Mouse (Mus musculus): ENCODE results near the gene Slc22a20.

The Slc22a20 gene

GRCm38 (mm10) chr19:5924713-5925093 lies 61.2 kb downstream of the Slc22a20 start, which contains the start of gene Cdc42ep2:
Gene Cdc42ep2 (minus strand): TSS chr19:5924816.
- DNase-seq (ENCODE audit: low read depth, low spot score): peak; percentile 92

DNA sequence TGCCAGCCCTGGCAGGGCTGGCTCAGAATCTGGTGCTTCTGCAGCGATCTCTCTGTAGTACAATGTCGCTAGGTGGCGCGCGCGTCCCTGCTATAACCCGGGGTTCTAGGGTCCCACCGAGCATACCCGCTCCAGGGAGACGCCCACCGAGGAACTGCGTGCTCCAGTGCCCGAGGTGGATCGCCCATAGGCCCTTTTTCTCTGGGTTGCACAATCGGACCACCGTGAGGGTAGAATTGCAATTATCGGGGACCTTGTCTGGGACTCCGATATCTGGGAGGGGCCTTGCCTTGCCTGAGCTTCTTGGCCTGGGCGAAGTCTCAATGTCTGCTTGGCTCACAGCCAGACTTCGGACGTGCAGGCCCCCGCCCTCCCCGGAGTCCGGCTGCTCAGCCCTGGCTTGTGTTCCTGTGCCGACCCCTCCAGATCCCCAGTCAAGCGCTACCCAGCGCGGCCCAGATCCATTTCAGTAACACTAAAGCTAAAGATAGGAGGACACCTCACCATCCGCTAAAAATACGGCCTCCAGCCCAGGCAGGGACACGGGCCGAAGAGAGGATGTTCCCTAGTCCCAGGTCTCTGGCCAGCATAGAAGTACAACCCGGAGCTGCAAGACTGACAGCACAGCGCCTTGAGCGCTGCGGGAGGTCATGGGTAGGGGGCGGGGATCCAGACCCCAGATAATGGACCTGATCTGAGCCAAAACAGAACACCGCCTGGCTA lies 61.8 kb downstream of the Slc22a20 start:
- DNase-seq (ENCODE audit: low read depth, low spot score): peak; percentile 81

DNA sequence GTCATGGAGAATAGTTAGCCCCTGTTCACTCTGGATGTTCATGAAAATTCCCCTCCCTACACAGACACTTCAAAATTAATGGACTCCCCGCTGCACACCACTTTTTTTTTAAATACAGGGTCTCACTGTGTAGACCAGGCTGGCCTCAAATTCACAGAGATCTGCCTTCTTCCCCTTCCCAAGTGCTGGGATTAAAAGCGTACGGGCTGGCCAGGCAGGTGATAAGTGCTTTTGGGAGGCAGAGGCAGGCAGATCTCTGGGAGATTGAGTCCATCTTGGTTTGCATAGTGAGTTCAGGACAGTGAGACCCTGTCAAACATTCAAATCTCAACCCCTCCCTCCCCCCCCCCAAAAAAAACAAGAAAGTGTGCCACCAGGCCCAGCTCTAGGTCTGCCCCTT lies 63.0 kb downstream of the Slc22a20 start:
- no peak for DNase-seq (ENCODE audit: low read depth, low spot score)

GRCm38 (mm10) chr19:5922119-5922942 lies 63.6 kb downstream of the Slc22a20 start:
- DNase-seq (ENCODE audit: low read depth, low spot score): no peak

- no peak for DNase-seq (ENCODE audit: low read depth, low spot score)
These were observed 64.2 kb downstream of the Slc22a20 start for GRCm38 (mm10) chr19:5921715-5922114.
